Mouse (Mus musculus) small intestine, adult 2 months (tissue): ENCODE measurements around the gene 4921530L21Rik.

Source experiments
- CTCF ChIP-seq: fragments of 200-500 bp; IDR thresholded peaks from 2 replicates; pipeline ENCODE4 v1.5.1; 2012; ENCODE audit warnings: low read depth, mild to moderate bottlenecking, control low read depth, inconsistent platforms, low read length, moderate library complexity, mixed read lengths; ENCODE audit not compliant: insufficient replicate concordance, insufficient read length; ENCODE audit errors: extremely low read depth
- POLR2A ChIP-seq: fragments of 200-500 bp; IDR thresholded peaks from 2 replicates; pipeline ENCODE4 v1.6.1; 2012; ENCODE audit warnings: low read depth, mild to moderate bottlenecking, control low read depth, inconsistent platforms, low read length, moderate library complexity

DNA sequence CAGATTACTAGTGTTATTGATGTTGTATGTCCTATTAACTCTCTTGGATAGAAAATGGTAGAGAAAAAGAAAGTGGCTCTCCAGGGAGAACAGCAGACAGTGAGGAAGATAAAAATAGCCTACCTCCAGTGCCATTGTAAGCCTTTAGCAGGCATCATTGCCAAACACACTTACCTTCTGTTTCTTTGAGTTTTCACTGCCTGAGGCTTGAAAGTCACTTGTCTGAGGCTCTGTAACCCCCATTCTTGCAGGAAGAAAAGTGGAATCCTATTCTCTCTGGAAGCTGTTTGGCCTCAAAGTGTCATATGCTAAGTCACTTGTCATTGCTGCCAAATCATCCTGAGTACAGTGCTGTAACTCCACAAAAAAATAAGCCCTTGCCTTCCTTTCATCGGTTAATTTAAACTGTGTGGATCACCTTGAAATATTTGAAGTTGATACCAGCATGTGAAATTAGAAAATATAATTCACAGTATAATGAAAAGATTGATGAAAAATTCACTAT is 23.6 kb downstream of the 4921530L21Rik start:
- TF ChIP-seq CTCF, result no peak
- TF ChIP-seq POLR2A, result no peak
